Mouse (Mus musculus): ENCODE results near the gene Rec114.

- TF ChIP-seq EP300 (optimal IDR thresholded peaks at IDR 0.05) (no peak), CTCF (IDR thresholded peaks at IDR 0.05; ENCODE audit: low read depth) (no peak)
Measured at GRCm38 (mm10) chr9:58681411-58681810, 62.4 kb downstream of the Rec114 start.
